Mouse (Mus musculus) forebrain, embryonic 13.5 days (tissue): ENCODE data around the gene Tgfa. TPM values are rescaled to one million over a fixed set of nuclear protein-coding genes. Genes with fewer than 3 reads are reported as not detected.

Source experiments
- ATAC-seq: fragments of 200-750 bp; cut with Nextera tagmentation; 2 replicates; pipeline ENCODE4 v1.8.0; 2017
- H3K27ac ChIP-seq: fragments of 300-500 bp; sonication (generic); 2 replicates; pipeline ENCODE4 v1.5.1; 2015; ENCODE audit warnings: inconsistent platforms, mild to moderate bottlenecking, moderate library complexity
- H3K27me3 ChIP-seq: fragments of 300-500 bp; sonication (generic); 2 replicates; pipeline ENCODE4 v1.6.1; 2015; ENCODE audit warnings: mild to moderate bottlenecking, inconsistent platforms
- H3K36me3 ChIP-seq: fragments of 300-500 bp; sonication (generic); 2 replicates; pipeline ENCODE4 v1.6.1; 2015; ENCODE audit warnings: mild to moderate bottlenecking, inconsistent platforms; ENCODE audit not compliant: poor library complexity, severe bottlenecking
- H3K4me1 ChIP-seq: fragments of 300-500 bp; sonication (generic); 2 replicates; pipeline ENCODE4 v1.6.1; 2015; ENCODE audit warnings: inconsistent platforms
- H3K4me2 ChIP-seq: fragments of 300-500 bp; sonication (generic); 2 replicates; pipeline ENCODE4 v1.6.1; 2015; ENCODE audit warnings: inconsistent platforms, mild to moderate bottlenecking, moderate library complexity
- H3K4me3 ChIP-seq: fragments of 300-500 bp; sonication (generic); 2 replicates; pipeline ENCODE4 v1.5.1; 2015; ENCODE audit warnings: mild to moderate bottlenecking, inconsistent platforms
- H3K9ac ChIP-seq: fragments of 300-500 bp; sonication (generic); 2 replicates; pipeline ENCODE4 v1.6.1; 2015; ENCODE audit warnings: mild to moderate bottlenecking, inconsistent platforms
- H3K9me3 ChIP-seq: fragments of 300-500 bp; sonication (generic); replicated peaks from 2 replicates; pipeline ENCODE4 v1.6.1; 2016; ENCODE audit warnings: inconsistent platforms
- WGBS: fragments of 180-500 bp; shearing (Covaris S2); methylation state at CpG from one replicate; pipeline ENCODE4 v1.1.7; 2015; 5-methylcytosine and 5-hydroxymethylcytosine counted together
- polyA plus RNA-seq: library from polyadenylated mRNA; unstranded; fragments of >200 nt; fragmentation: Nextera tagmentation; extraction: Ambion mirVana; gene quantifications from 2 replicates; pipeline ENCODE4 v1.2.1, GENCODE M21; 2015

Tgfa gene
- polyA plus RNA-seq, 1 experiment from 2014 or later = 3.5 TPM

GRCm38 (mm10) chr6:86318855-86319254 is 123.8 kb downstream of the Tgfa start:
- no peak for ATAC-seq
- Histone ChIP-seq H3K9me3 (no peaks in the 10 kb centered on the region), H3K4me3 (no peak overlapping the region), H3K4me2 (no peak overlapping the region), H3K4me1 (no peaks in the 10 kb centered on the region), H3K9ac (no peak overlapping the region), H3K27me3 (no peaks in the 10 kb centered on the region), H3K27ac (no peak overlapping the region), H3K36me3 (no peaks in the 10 kb centered on the region)
- WGBS = 93% methylated on average over 4 of the region's 4 CpGs

GRCm38 (mm10) chr6:86322031-86322563 is 127.1 kb downstream of the Tgfa start:
- Histone ChIP-seq H3K27ac (no peak overlapping the region), H3K4me3 (no peak overlapping the region), H3K36me3 (no peaks in the 10 kb centered on the region), H3K4me2 (no peak overlapping the region), H3K27me3 (no peaks in the 10 kb centered on the region), H3K4me1 (no peaks in the 10 kb centered on the region), H3K9ac (no peak overlapping the region), H3K9me3 (no peaks in the 10 kb centered on the region)
- 86% methylated on average over 5 of the region's 5 CpGs for whole genome bisulfite sequencing
- no peak for ATAC-seq

- no peaks in the 10 kb centered on the region for H3K27me3 ChIP-seq
- 86% methylated on average over 9 of the region's 9 CpGs for WGBS
Observed at GRCm38 (mm10) chr6:86322991-86323390, 128.0 kb downstream of the Tgfa start.

GRCm38 (mm10) chr6:86324400-86324799 is 129.4 kb downstream of the Tgfa start:
- Histone ChIP-seq H3K9me3 (no peaks in the 10 kb centered on the region), H3K4me3 (no peak overlapping the region), H3K4me1 (peaks cover 5% of the 10 kb centered on the region), H3K27ac (no peak overlapping the region; the same call in 1 of the 2 replicates), H3K4me2 (no peak overlapping the region), H3K27me3 (no peaks in the 10 kb centered on the region), H3K9ac (no peak overlapping the region), H3K36me3 (no peaks in the 10 kb centered on the region)
- ATAC-seq = no peak
- 75% methylated on average over 3 of the region's 3 CpGs for WGBS

More at GRCm38 (mm10) chr6:86322991-86323390, 128.0 kb downstream of the Tgfa start:
- ATAC-seq = no peak
- no peaks in the 10 kb centered on the region for H3K9me3 ChIP-seq
- H3K36me3 ChIP-seq = no peaks in the 10 kb centered on the region
- no peak overlapping the region for H3K9ac ChIP-seq
- no peak overlapping the region for H3K4me3 ChIP-seq
- no peak overlapping the region for H3K4me2 ChIP-seq
- H3K27ac ChIP-seq = no peak overlapping the region
- H3K4me1 ChIP-seq = no peaks in the 10 kb centered on the region

Other genes with a start within 250 kb of the Tgfa start
- 36.9 and 43.5 TPM in 2 replicates for gene Dusp11, start 233.6 kb upstream of the Tgfa start, polyA plus RNA-seq
- gene Figla, start 179.1 kb upstream of the Tgfa start, polyA plus RNA-seq = not detected in 2 replicates
- gene Add2, start 166.5 kb upstream of the Tgfa start, polyA plus RNA-seq = 155 and 172 TPM in 2 replicates
- 128 and 142 TPM in 2 replicates for gene Fam136a, start 170.4 kb downstream of the Tgfa start, polyA plus RNA-seq
- gene Snrpg, start 176.1 kb downstream of the Tgfa start, polyA plus RNA-seq = 791 and 827 TPM in 2 replicates
- 97.5 and 106 TPM in 2 replicates for gene Pcyox1, start 201.9 kb downstream of the Tgfa start, polyA plus RNA-seq
- 354 and 375 TPM in 2 replicates for gene Tia1, start 209.0 kb downstream of the Tgfa start, polyA plus RNA-seq
- gene Gm44790, start 231.4 kb downstream of the Tgfa start, polyA plus RNA-seq = 0.35 and 0.43 TPM in 2 replicates
- 32.0 and 34.1 TPM in 2 replicates for gene C87436, start 243.2 kb downstream of the Tgfa start, polyA plus RNA-seq